7 mouse cellular contexts compared by ENCODE assay signal in the genomic region with DNA sequence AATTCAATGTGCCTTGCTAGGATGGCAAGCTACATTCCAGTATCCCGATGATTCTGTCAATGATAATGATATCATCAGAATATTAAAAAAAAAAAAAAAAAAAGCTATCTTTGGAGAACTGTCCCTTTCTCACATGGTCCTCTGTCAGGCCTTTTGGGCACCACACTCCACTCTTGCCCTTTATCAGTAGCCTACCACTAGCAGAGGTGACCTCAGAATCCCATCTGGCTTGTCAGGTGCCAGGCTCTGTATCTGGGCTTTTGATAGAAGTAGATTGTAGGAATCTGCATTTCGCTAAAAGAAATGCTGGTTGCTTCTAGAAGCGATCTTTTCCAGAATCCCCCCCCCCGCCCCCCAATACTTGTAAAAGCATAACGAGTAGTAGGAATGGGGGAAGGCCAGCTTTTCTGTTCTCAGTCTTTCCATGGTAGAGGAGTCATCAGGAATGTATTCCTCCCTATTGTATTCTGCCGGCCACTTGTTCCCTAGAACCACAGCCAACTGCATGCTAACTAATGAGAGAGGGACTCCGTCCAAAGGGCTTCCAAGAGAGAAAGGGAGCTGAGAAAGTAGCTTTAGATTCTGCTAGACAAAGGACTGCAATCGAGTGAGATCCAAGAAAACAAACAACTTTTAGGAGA.
DNase-seq lines count a peak whose midpoint lies in the region; ATAC-seq lines count a peak whose summit lies in the region.

No protein-coding gene starts in this region.

- peak overlapping the region; percentile 49; the same call in 1 of the 2 replicates for H3K9ac ChIP-seq in heart, embryonic 16.5 days (ENCODE audit: low read length)
- H3K9ac ChIP-seq in midbrain, embryonic 13.5 days (replicated peaks) = 0 out of 2 replicates have a peak overlapping the region, but pooled peaks have one; percentile 16

- ATAC-seq in heart, embryonic 16.5 days (replicated peaks; ENCODE audit: extremely low read depth, insufficient read depth, low FRiP score) = no peak
- no peak for ATAC-seq in midbrain, embryonic 13.5 days

- no peaks in the 10 kb centered on the region for H3K36me3 ChIP-seq in heart, embryonic 16.5 days (ENCODE audit: control insufficient read depth, insufficient read depth)
- no peaks in the 10 kb centered on the region for H3K36me3 ChIP-seq in midbrain, embryonic 13.5 days

- intact Hi-C loops in left cerebral cortex, postnatal 36 days (cut with DNase I) = no loop called here

- 21% methylated on average over 8 of the region's 8 CpGs for WGBS in heart, embryonic 16.5 days
- 11% methylated on average over 8 of the region's 8 CpGs for WGBS in midbrain, embryonic 13.5 days

- DNase-seq in NIH3T3 (ENCODE audit: low read depth) = peak; percentile 55
- DNase-seq in embryo, embryonic 10 days (ENCODE audit: low spot score) = peak; percentile 60
- DNase-seq in left cerebral cortex, postnatal 36 days (ENCODE audit: low spot score in 2 of 2) = no peak
- DNase-seq in adrenal gland, adult 18-20 months (ENCODE audit: low spot score in 2 of 2) = no peak
- DNase-seq in spleen, adult 12 weeks (ENCODE audit: low spot score) = no peak

- H3K27me3 ChIP-seq in heart, embryonic 16.5 days (ENCODE audit: control insufficient read depth, insufficient read depth, low read length) = no peaks in the 10 kb centered on the region
- H3K27me3 ChIP-seq in midbrain, embryonic 13.5 days = no peaks in the 10 kb centered on the region

- H3K9me3 ChIP-seq in heart, embryonic 16.5 days (replicated peaks; ENCODE audit: control insufficient read depth, low read length) = no peaks in the 10 kb centered on the region
- H3K9me3 ChIP-seq in midbrain, embryonic 13.5 days = no peaks in the 10 kb centered on the region

- peaks cover 59% of the 10 kb centered on the region for H3K4me1 ChIP-seq in heart, embryonic 16.5 days (ENCODE audit: control insufficient read depth, insufficient read depth, low read length)
- H3K4me1 ChIP-seq in midbrain, embryonic 13.5 days (replicated peaks) = peaks cover 32% of the 10 kb centered on the region

- peak overlapping the region; percentile 79 for H3K4me2 ChIP-seq in heart, embryonic 16.5 days (ENCODE audit: low read depth, low read length)
- peak overlapping the region; percentile 88 for H3K4me2 ChIP-seq in midbrain, embryonic 13.5 days (replicated peaks)

- H3K4me3 ChIP-seq in heart, embryonic 16.5 days (ENCODE audit: low read length) = peak overlapping the region; percentile 58
- H3K4me3 ChIP-seq in midbrain, embryonic 13.5 days (replicated peaks) = peak overlapping the region; percentile 68

- peak overlapping the region; percentile 66 for H3K27ac ChIP-seq in heart, embryonic 16.5 days (ENCODE audit: low read length)
- H3K27ac ChIP-seq in midbrain, embryonic 13.5 days = no peak overlapping the region

Comparison
In these comparisons a context has a peak if more than half of its experiments do, and no peak if none do; other contexts are left out.
1. DNase-seq: peak in NIH3T3 (single experiment) and embryo, embryonic 10 days (single experiment); none in left cerebral cortex, postnatal 36 days (0 of 2), adrenal gland, adult 18-20 months (0 of 2) and spleen, adult 12 weeks (single experiment).